Mouse (Mus musculus) urinary bladder, postnatal 36 days (tissue): ENCODE measurements around the gene Chst15.

ENCODE experiments used
- DNase-seq, 2 experiments: peaks; one replicate each; pipeline ENCODE4 v3.0.0; 2022; ENCODE audit warnings: low spot score in 2 of 2, mixed read lengths in 1 of 2

The Chst15 gene

GRCm38 (mm10) chr7:132263186-132263585 is 53.8 kb downstream of the Chst15 start:
- no peak for DNase-seq

DNA sequence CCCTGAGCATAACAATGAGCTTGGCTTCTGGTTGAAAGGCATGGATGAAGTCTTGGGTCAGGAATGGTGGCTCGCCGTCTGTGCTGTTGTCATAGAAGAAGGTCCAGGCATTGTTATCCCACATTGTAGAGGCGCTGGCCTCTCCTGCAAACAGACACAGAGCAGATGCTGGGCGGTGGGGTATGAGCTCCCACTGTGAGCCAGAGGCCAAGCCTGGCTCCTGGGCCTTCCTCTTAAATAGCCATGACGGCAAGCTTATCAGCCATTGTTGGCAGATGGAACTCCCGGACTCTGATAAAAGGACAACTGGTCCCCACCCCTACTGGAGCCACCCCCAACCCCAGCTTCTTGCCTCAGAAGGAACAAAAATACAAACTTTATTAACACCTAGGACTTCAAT is 54.3 kb downstream of the Chst15 start:
- no peak for DNase-seq

DNA sequence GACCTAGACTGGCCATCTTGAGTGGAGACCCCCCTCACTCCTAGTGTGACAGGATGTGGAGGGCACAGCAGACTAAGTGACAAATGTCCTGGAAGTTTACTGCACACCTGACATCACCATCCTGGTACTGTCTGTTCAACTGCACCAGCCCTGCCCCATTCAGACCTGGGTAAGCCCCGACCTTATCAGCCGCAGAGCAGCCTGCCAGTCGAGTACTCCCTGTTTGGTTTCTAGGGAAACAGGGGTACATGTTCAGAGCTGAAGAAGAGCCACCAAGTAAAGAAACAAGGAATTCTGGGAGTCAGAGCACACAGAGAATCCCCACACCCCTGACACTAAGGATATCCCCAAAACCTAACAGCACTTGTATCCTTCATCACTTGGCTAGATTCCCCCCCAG is 55.1 kb downstream of the Chst15 start:
- DNase-seq = no peak

GRCm38 (mm10) chr7:132260632-132261031 is 56.4 kb downstream of the Chst15 start:
- DNase-seq = no peak

GRCm38 (mm10) chr7:132258817-132259216 is 58.2 kb downstream of the Chst15 start:
- DNase-seq = peak in 1 of 2 experiments; percentile 72

GRCm38 (mm10) chr7:132258216-132258615 is 58.8 kb downstream of the Chst15 start:
- no peak for DNase-seq

- DNase-seq = no peak
These were observed 63.5 kb downstream of the Chst15 start for GRCm38 (mm10) chr7:132253513-132253912.

GRCm38 (mm10) chr7:132253078-132253477 is 64.0 kb downstream of the Chst15 start:
- DNase-seq = no peak

GRCm38 (mm10) chr7:132249563-132250119 is 67.4 kb downstream of the Chst15 start:
- no peak for DNase-seq

DNA sequence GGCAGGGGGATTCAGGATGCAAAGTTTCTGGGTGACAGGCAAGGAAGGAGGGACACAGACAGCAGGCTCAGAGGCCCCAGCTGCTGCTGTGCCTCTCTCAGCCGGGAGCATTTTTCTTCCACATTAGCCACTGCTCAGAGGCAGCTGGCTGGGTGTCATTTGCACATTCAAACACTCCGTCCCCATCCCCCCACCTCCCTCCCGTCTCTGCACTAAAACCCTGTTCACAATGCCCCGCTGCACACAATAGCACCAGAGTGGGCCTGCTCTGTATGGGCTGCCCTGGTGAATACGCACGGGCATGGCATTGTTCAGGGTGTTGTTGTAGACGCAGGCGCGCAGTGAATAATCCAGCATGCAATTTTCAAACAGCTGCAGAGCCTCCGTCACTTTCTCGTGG is 69.5 kb downstream of the Chst15 start:
- DNase-seq = no peak

- no peak for DNase-seq
These were observed 69.9 kb downstream of the Chst15 start for GRCm38 (mm10) chr7:132247091-132247490.

DNA sequence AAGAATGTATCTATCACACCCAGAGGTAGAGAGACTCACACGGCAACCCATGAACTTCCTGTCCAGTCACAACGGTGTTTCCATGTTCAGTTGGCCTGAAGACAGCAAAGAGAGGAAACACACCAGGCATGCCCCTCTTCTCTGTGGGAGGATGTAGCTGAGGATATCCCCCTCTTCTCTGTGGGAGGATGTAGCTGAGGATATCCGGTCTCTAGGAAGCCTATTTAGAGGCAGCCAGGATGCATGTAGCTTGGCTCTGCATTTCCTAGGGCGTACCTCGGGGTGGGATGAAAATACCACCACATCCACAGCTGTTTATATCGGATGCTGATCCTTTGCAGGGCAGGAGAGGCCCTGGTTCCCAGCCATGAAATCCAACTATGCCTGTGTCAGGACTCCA is 71.3 kb downstream of the Chst15 start:
- no peak for DNase-seq

- DNase-seq = no peak
These were observed 72.4 kb downstream of the Chst15 start for GRCm38 (mm10) chr7:132244637-132245036.

DNA sequence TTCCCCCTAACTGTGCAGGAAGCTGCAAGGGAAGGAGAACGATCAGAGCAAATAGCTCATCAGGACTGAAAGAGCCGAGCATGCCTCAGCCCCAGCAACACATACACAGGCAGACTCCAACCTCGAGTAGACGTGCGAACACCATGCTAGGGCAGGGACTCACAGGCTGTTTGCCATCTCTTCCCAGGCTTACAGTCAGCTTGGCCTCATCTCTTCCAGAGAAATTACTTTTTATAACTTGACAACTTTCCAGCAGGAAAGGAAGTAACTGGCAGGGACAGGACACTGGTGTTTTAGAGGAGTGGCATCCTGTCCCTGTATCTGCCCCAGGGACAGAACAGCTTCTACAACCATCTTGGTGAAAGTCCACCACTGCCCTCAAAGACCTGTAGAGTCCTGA is 73.8 kb downstream of the Chst15 start:
- no peak for DNase-seq

GRCm38 (mm10) chr7:132242617-132243141 is 74.3 kb downstream of the Chst15 start:
- peak in 1 of 2 experiments; percentile 70 for DNase-seq

- no peak for DNase-seq
These were observed 78.1 kb downstream of the Chst15 start for GRCm38 (mm10) chr7:132238921-132239320.

GRCm38 (mm10) chr7:132237191-132237590 is 79.8 kb downstream of the Chst15 start:
- no peak for DNase-seq

DNA sequence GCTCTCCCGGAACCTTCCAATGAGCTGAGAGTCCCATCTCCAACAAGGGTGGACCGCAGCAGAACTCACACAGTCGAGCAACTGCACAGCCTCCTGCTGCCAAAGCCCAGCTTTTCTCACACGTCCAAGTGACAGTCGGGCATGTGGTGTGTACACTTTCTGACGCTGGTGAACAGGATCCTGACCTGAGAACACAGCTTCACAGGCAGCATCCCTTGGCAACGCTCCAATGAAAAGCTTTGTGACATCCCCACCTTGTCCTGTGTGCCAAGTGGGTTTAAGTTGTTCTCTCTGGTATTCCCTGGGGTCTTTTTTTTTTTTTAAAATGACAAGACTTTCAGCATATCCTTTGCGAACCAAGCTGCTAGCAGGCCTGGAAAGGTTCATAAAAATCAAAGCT is 80.2 kb downstream of the Chst15 start:
- DNase-seq = no peak

- no peak for DNase-seq
These were observed 82.8 kb downstream of the Chst15 start for GRCm38 (mm10) chr7:132234250-132234649.

DNA sequence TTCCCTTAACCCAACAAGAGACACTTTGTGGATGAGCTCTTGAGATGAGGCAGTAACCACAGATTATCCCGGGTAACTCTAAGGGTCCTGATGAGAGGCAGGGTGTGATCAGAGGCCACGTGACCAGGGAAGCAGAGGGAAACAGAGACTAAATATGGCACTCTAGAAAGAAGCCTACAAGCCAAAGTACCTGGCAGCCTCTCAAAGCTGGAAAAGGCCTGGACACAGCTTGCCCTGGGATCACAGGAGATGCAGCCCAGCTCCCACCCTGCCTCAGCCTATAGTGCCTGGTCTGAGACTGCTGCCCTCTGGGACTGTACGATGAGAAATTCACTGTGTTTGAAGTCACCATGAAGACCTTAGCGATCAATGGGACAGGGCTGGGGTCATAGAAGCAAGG is 83.3 kb downstream of the Chst15 start:
- no peak for DNase-seq

DNA sequence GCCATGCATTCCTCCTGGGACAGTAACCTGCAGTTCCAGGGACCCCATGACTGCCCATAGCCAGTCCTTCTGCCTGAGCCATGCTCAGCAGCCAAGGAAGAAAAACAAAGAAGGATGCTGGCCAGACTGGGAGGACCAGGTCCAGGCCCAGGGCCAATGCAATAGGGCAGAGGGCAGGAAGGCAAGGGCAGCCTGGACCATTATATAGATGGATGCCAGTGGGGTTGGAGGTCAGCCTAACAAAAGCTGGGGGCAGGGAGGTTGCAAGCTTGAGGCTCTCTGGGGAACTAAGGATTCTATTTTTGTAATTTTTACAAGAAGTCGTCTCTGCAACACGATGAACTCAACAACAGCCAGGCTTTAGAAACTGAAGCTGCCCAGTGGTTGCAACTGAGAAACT is 84.1 kb downstream of the Chst15 start:
- peak in 1 of 2 experiments; percentile 72 for DNase-seq

DNA sequence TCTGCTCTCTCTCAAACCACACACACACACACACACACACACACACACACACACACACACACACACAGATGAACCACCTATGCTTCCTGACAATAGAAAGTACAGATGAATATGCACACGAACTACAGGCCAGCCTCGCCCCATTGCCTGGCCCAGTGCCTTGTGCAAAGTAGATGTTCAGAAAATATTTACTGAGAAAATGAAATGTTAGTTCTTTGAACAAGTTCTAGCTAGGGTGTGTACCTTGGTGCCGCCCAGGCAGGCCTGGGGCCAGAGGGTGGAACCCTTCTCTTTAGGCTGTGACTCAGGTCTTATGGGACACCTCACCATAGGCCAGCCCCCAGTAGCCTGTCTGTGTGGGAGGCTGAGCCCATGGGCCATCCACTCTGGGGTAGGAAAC is 85.6 kb downstream of the Chst15 start:
- peak; percentile 49 to 67 for DNase-seq

DNA sequence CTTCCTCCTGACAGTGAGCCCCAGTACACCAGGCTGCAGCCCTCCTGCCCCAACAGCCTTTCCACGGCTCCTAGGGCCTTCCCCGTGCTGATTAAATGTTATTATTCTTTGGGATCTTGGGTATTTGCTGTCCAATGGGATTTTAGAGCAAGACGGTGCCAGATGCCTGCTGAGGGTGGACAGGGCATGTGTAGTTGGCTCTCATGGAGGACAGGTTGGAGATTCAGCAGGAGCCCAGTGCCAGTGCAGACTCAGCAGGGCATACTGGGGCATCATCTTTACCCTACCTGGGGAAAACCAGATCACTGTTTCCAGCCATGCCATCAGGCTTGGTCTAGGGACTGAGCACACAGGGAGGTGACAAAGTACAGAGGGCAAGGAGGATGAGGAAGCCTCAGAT is 86.1 kb downstream of the Chst15 start:
- no peak for DNase-seq

- DNase-seq = no peak
These were observed 89.9 kb downstream of the Chst15 start for GRCm38 (mm10) chr7:132227075-132227640.
